Mouse (Mus musculus): Measurements from ENCODE around the gene Fam122a. TPM values are rescaled to one million over a fixed set of nuclear protein-coding genes. Genes with fewer than 3 reads are reported as not detected.

Fam122a gene
- polyA plus RNA-seq, 1 experiment from 2014 or later, result 42.7 TPM

- Histone ChIP-seq H3K27me3 (no peaks in the 10 kb centered on the region), H3K4me2 (no peak overlapping the region), H3K4me3 (no peak overlapping the region), H3K4me1 (no peaks in the 10 kb centered on the region), H3K9me3 (no peaks in the 10 kb centered on the region), H3K27ac (no peak overlapping the region), H3K9ac (no peak overlapping the region), H3K36me3 (no peaks in the 10 kb centered on the region)
- ATAC-seq (ENCODE audit: borderline replicate concordance, extremely low read depth, low FRiP score, low TSS enrichment), result no peak
- WGBS, result 77% methylated on average over 3 of the region's 4 CpGs
Observed at GRCm38 (mm10) chr19:24484612-24485194, 7.5 kb upstream of the Fam122a start.

DNA sequence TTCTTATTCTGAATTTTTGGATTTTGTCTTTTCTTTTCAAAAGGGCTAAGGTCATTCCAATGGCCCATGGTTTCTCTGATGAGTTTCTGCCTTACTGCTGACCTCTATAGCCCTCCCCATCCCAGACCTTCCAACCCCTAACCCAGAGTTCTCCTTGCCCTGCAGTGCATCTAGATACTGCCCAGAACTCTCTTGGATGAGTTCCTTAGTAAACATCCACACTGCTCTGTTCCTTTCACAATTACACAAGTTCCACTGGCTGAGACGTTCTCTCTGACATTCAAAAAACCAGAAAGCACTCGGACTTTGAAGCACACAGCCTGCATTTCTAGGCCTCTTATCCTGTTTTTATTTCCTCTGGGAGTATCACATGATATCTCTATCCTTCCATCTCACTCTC is 3.8 kb upstream of the Fam122a start:
- no peaks in the 10 kb centered on the region for H3K9me3 ChIP-seq
- H3K36me3 ChIP-seq, result no peaks in the 10 kb centered on the region
- peaks cover 4% of the 10 kb centered on the region; the same call in 1 of the 2 replicates for H3K4me1 ChIP-seq
- no peaks in the 10 kb centered on the region for H3K27me3 ChIP-seq
- WGBS, result 52% methylated on average over 2 of the region's 2 CpGs
- no peak overlapping the region for H3K27ac ChIP-seq
- ATAC-seq (ENCODE audit: borderline replicate concordance, extremely low read depth, low FRiP score, low TSS enrichment), result no peak
- H3K4me3 ChIP-seq, result no peak overlapping the region
- H3K4me2 ChIP-seq, result no peak overlapping the region
- no peak overlapping the region for H3K9ac ChIP-seq

GRCm38 (mm10) chr19:24476461-24476860 is 695 bp downstream of the Fam122a start:
- under 1% methylated on average over 11 of the region's 11 CpGs for WGBS
- ATAC-seq (ENCODE audit: borderline replicate concordance, extremely low read depth, low FRiP score, low TSS enrichment), result no peak
- peak overlapping the region; percentile 86 for H3K4me2 ChIP-seq

GRCm38 (mm10) chr19:24475281-24475680 is 1.9 kb downstream of the Fam122a start:
- Histone ChIP-seq H3K27ac (no peak overlapping the region), H3K4me3 (no peak overlapping the region), H3K9ac (no peak overlapping the region), H3K4me1 (peaks cover 14% of the 10 kb centered on the region), H3K9me3 (no peaks in the 10 kb centered on the region), H3K36me3 (no peaks in the 10 kb centered on the region), H3K27me3 (no peaks in the 10 kb centered on the region), H3K4me2 (no peak overlapping the region)
- 68% methylated on average over 6 of the region's 6 CpGs for WGBS
- ATAC-seq (ENCODE audit: borderline replicate concordance, extremely low read depth, low FRiP score, low TSS enrichment), result no peak

More at GRCm38 (mm10) chr19:24476461-24476860, 695 bp downstream of the Fam122a start:
- H3K4me3 ChIP-seq, result peak overlapping the region; percentile 68
- peak overlapping the region; percentile 94 for H3K9ac ChIP-seq
- H3K9me3 ChIP-seq, result no peaks in the 10 kb centered on the region
- peaks cover 14% of the 10 kb centered on the region for H3K4me1 ChIP-seq
- peak overlapping the region; percentile 89; the same call in 1 of the 2 replicates for H3K27ac ChIP-seq
- H3K27me3 ChIP-seq, result no peaks in the 10 kb centered on the region
- no peaks in the 10 kb centered on the region for H3K36me3 ChIP-seq

- no peak overlapping the region for H3K27ac ChIP-seq
- peaks cover 10% of the 10 kb centered on the region for H3K4me1 ChIP-seq
- H3K9ac ChIP-seq, result no peak overlapping the region
- ATAC-seq (ENCODE audit: borderline replicate concordance, extremely low read depth, low FRiP score, low TSS enrichment), result no peak
- no peak overlapping the region for H3K4me2 ChIP-seq
- H3K4me3 ChIP-seq, result no peak overlapping the region
- no peaks in the 10 kb centered on the region for H3K27me3 ChIP-seq
- no peaks in the 10 kb centered on the region for H3K9me3 ChIP-seq
- WGBS, result 80% methylated on average over 5 of the region's 5 CpGs
- H3K36me3 ChIP-seq, result no peaks in the 10 kb centered on the region
Observed at GRCm38 (mm10) chr19:24472512-24472911, 4.6 kb downstream of the Fam122a start.

- 86% methylated on average over 6 of the region's 6 CpGs for WGBS
- Histone ChIP-seq H3K9ac (no peak overlapping the region), H3K9me3 (no peaks in the 10 kb centered on the region), H3K4me3 (no peak overlapping the region), H3K4me2 (no peak overlapping the region), H3K36me3 (no peaks in the 10 kb centered on the region), H3K27ac (no peak overlapping the region), H3K27me3 (no peaks in the 10 kb centered on the region), H3K4me1 (peaks cover 10% of the 10 kb centered on the region)
- ATAC-seq (ENCODE audit: borderline replicate concordance, extremely low read depth, low FRiP score, low TSS enrichment), result no peak
Observed at GRCm38 (mm10) chr19:24471538-24471937, 5.6 kb downstream of the Fam122a start.

GRCm38 (mm10) chr19:24469216-24469615 is 7.9 kb downstream of the Fam122a start:
- no peak for ATAC-seq (ENCODE audit: borderline replicate concordance, extremely low read depth, low FRiP score, low TSS enrichment)
- Histone ChIP-seq H3K4me2 (no peak overlapping the region), H3K9me3 (no peaks in the 10 kb centered on the region), H3K9ac (no peak overlapping the region), H3K4me3 (no peak overlapping the region), H3K36me3 (no peaks in the 10 kb centered on the region), H3K27me3 (no peaks in the 10 kb centered on the region), H3K27ac (no peak overlapping the region), H3K4me1 (no peaks in the 10 kb centered on the region)
- WGBS, result 48% methylated on average over 4 of the region's 4 CpGs

DNA sequence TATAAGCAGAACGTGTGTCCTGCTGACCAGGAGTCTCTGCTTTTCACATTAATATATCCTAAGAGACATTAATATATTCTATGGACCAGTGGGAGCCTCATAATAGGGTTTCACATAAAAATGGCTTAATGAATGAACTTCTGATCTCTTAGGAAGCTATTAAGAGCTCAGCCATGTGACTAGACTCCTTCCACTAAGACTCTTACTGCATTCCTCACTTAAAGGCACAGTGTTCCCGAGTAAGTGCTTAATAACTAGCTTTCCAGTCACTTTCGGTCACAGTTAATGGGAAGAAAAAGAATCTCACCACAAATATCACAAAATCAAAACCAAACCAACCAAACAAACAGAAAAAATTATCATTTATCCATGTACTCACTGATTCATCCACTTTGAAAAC is 8.5 kb downstream of the Fam122a start:
- H3K4me2 ChIP-seq, result no peak overlapping the region

GRCm38 (mm10) chr19:24463011-24463410 is 14.1 kb downstream of the Fam122a start:
- H3K27me3 ChIP-seq, result no peaks in the 10 kb centered on the region
- no peak overlapping the region for H3K4me3 ChIP-seq
- H3K4me1 ChIP-seq, result no peaks in the 10 kb centered on the region
- 77% methylated on average over 3 of the region's 3 CpGs for WGBS
- no peaks in the 10 kb centered on the region for H3K9me3 ChIP-seq
- no peak for ATAC-seq (ENCODE audit: borderline replicate concordance, extremely low read depth, low FRiP score, low TSS enrichment)
- no peak overlapping the region for H3K27ac ChIP-seq
- H3K4me2 ChIP-seq, result no peak overlapping the region
- no peak overlapping the region for H3K9ac ChIP-seq
- H3K36me3 ChIP-seq, result no peaks in the 10 kb centered on the region

More for the DNA sequence above, 8.5 kb downstream of the Fam122a start:
- H3K36me3 ChIP-seq, result no peaks in the 10 kb centered on the region
- H3K27me3 ChIP-seq, result no peaks in the 10 kb centered on the region
- no peak overlapping the region for H3K27ac ChIP-seq
- no peak for ATAC-seq (ENCODE audit: borderline replicate concordance, extremely low read depth, low FRiP score, low TSS enrichment)
- H3K9ac ChIP-seq, result no peak overlapping the region
- H3K4me1 ChIP-seq, result no peaks in the 10 kb centered on the region
- no peaks in the 10 kb centered on the region for H3K9me3 ChIP-seq
- 53% methylated on average over 3 of the region's 3 CpGs for WGBS
- no peak overlapping the region for H3K4me3 ChIP-seq

GRCm38 (mm10) chr19:24456591-24457231 is 20.4 kb downstream of the Fam122a start:
- Histone ChIP-seq H3K9ac (no peak overlapping the region), H3K36me3 (no peaks in the 10 kb centered on the region), H3K9me3 (no peaks in the 10 kb centered on the region), H3K27me3 (no peaks in the 10 kb centered on the region), H3K4me3 (no peak overlapping the region), H3K4me1 (peaks cover 6% of the 10 kb centered on the region; the same call in 1 of the 2 replicates), H3K4me2 (no peak overlapping the region), H3K27ac (peak overlapping the region; percentile 71)
- 69% methylated on average over 6 of the region's 6 CpGs for WGBS
- peak; percentile 79 for ATAC-seq (ENCODE audit: borderline replicate concordance, extremely low read depth, low FRiP score, low TSS enrichment)

- Histone ChIP-seq H3K4me2 (no peak overlapping the region), H3K9ac (no peak overlapping the region), H3K27ac (no peak overlapping the region), H3K27me3 (no peaks in the 10 kb centered on the region), H3K36me3 (no peaks in the 10 kb centered on the region), H3K9me3 (no peaks in the 10 kb centered on the region), H3K4me1 (peaks cover 6% of the 10 kb centered on the region; the same call in 1 of the 2 replicates), H3K4me3 (no peak overlapping the region)
- WGBS, result 65% methylated on average over 6 of the region's 6 CpGs
- no peak for ATAC-seq (ENCODE audit: borderline replicate concordance, extremely low read depth, low FRiP score, low TSS enrichment)
Observed at GRCm38 (mm10) chr19:24455249-24455960, 21.8 kb downstream of the Fam122a start.

DNA sequence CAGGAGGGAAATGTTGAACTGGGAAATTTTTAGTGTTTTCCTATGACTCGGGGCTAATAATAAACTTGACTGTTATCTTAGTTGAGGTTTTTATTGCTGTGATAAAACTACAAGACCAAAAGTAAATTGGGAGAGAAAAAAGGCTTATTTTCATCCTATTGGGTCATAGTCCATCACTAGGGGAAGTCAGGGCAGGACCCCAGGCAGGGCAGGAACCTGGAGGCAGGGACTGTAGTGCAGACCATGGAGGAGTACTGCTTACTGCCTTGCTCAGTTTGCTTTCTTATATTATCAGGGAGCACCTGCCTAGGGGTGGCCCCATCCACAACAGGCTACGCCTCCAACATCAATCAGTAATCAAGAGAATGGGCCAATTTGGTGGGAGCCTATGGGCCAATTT is 22.7 kb downstream of the Fam122a start:
- Histone ChIP-seq H3K9me3 (no peaks in the 10 kb centered on the region), H3K4me3 (no peak overlapping the region), H3K9ac (no peak overlapping the region), H3K4me2 (no peak overlapping the region), H3K27ac (no peak overlapping the region), H3K4me1 (peaks cover 6% of the 10 kb centered on the region; the same call in 1 of the 2 replicates), H3K27me3 (no peaks in the 10 kb centered on the region), H3K36me3 (no peaks in the 10 kb centered on the region)
- WGBS, result 81% methylated on average over 2 of the region's 2 CpGs
- ATAC-seq (ENCODE audit: borderline replicate concordance, extremely low read depth, low FRiP score, low TSS enrichment), result no peak

All from lung, embryonic 15.5 days (tissue).